Mouse (Mus musculus) testis, postnatal 10 days (tissue): ENCODE data around the gene Olfr1192-ps1.
"Not testable (repeated sequence)": the region's sequence is repeated elsewhere in the genome, so short reads cannot be mapped to it uniquely, and the experiment has no call there.

ENCODE experiments used
- DNase-seq: peaks from one replicate; pipeline ENCODE4 v3.0.0; 2021; ENCODE audit warnings: low spot score

Gene Olfr1192-ps1

DNA sequence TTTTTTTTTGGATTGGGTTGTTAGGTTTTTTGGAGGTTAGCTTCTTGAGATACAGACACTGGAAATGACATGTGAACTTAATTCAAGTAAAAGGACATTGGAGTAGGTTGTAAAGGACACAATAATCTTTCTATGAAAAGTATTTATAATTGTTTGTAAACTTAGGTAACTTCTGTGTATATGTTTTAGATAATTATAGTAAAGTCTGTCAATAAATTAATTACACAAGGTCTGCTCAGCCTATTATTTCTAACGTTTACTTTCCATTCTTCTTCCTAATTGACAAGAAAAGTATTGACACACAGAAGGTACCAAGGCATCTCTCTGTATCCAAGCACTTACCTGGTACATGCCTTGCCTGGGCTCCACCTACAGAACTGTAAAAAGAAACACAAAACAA is at the start of gene Olfr1192-ps1:
Gene Olfr1192-ps1 (plus strand): TSS at position 301 of the 400 bp plus-strand sequence.
- DNase-seq, result no peak

DNA sequence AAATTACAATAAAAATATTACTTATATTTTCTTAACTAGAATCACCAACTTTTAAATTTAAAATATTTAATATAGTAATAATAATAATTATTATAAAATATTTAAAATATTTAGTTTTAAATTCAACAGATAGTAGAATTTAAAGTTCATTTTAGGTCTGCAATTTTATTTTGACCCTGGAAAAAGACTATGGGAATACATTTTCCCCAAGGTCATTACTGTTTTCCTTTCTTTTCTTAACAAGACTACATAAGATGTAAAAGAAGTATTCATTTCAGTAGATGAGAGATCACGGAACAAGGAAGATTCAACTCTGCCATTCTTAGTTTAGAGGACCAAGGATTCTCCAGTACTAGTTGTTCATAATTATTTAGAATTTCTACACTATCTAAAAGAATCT is 8.1 kb upstream of the Olfr1192-ps1 start, which contains the start of gene Olfr1191-ps1:
Gene Olfr1191-ps1 (plus strand): TSS at position 301 of the 400 bp plus-strand sequence.
- not testable (repeated sequence) for DNase-seq

DNA sequence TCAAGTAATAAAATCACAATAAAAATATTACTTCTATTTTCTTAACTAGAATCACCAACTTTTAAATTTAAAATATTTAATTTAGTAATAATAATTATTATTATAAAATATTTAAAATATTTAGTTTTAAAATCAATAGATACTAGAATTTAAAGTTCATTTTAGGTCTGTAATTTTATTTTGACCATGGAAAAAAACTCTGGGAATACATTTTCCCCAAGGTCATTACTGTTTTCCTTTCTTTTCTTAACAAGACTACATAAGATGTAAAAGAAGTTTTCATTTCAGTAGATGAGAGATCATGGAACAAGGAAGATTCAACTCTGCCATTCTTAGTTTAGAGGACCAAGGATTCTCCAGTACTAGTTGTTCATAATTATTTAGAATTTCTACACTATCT is 27.0 kb downstream of the Olfr1192-ps1 start, which contains the start of gene Olfr1193:
Gene Olfr1193 (plus strand): TSS at position 301 of the 400 bp plus-strand sequence.
- not testable (repeated sequence) for DNase-seq

DNA sequence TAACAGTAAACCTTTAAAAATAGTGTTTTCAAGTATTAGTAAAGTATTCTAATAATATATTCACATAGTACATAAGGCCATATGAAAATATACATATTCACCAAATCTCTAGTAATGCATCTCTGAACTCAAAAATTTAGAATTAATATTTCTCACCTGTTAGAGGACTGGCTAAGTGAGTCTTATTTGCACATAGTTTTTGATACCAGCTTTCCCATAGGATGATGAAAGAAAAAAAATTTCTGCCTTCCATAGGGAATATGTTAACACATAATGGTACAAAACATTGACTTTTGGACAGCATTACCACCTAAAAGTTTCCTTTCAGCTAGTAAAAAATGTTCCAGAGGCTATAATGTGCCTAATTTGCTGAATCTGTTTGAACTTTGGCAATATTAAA is 40.8 kb downstream of the Olfr1192-ps1 start, which contains the start of gene Olfr1195:
Gene Olfr1195 (minus strand): TSS at position 101 of the 400 bp plus-strand sequence.
- no peak for DNase-seq

DNA sequence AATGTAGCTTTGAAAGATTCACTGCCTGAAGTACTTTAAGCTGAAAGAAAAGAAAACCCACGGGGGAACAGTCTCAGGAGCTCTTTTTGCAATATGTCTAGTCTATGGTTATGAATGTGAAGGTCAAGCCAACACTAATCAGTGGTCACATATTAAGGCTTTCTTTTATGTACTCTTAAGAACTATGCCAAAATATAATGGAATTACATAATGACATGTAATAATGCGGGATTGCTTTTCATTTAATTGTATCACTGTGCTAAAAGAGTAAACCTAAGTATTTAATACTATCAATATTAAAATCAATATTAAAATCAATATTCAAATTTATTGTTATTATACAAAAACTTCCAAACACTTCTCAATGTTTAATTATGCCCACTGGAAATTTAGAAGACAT is 56.2 kb downstream of the Olfr1192-ps1 start, which contains the start of gene Olfr1196:
Gene Olfr1196 (minus strand): TSS at position 101 of the 400 bp plus-strand sequence.
- DNase-seq, result no peak
